Mouse (Mus musculus) layer of hippocampus, adult 2 months (tissue): ENCODE results near the gene Slc44a1. TPM values are rescaled to one million over a fixed set of nuclear protein-coding genes. Genes with fewer than 3 reads are reported as not detected.

Source experiments
- DNase-seq, 2 experiments: peaks; one replicate each; pipeline ENCODE4 v3.0.0; 2022; ENCODE audit warnings: low spot score in 2 of 2
- H3K27ac ChIP-seq: fragments of 200-600 bp; 2 replicates; pipeline ENCODE4 v1.8.1; 2022
- H3K4me3 ChIP-seq: fragments of 200-600 bp; 2 replicates; pipeline ENCODE4 v1.8.1; 2022; ENCODE audit warnings: mild to moderate bottlenecking
- CTCF ChIP-seq: fragments of 200-600 bp; conservative IDR thresholded peaks from 2 replicates; pipeline ENCODE4 v1.8.1; 2022; ENCODE audit warnings: antibody characterized with exemption, mild to moderate bottlenecking, moderate library complexity
- total RNA-seq, 2 experiments: library from RNA; stranded (reverse); gene quantifications; 2 replicates each; pipeline ENCODE4 v1.2.3; 2021

Slc44a1 gene
- total RNA-seq, 2 experiments from 2014 or later, result 75.0 to 78.4 TPM

- DNase-seq, result no peak
- Histone ChIP-seq H3K4me3 (no peak overlapping the region), H3K27ac (peak overlapping the region; percentile 72)
- TF ChIP-seq CTCF, result no peak
Observed at GRCm38 (mm10) chr4:53491269-53491668, 51.1 kb downstream of the Slc44a1 start.

DNA sequence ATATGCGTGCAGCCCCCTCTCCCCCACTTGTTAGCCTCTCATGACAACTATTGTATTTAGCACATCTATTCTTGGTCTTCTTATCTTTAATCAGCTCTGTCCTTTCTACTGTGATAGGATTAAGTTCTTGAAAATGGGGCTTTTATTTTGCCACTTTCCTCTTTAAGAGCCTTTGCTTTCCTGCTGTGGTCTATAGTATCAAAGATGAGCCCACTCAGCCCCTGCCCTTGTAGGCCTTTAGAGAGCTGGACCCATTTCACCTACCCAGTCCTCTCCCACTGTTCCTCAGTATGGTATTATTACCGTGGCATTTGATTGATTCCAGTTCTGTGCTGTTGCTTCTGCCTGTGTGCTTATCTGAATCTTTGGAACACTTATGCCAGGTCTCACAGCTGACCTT is 55.4 kb downstream of the Slc44a1 start:
- no peak for TF ChIP-seq CTCF
- DNase-seq, result no peak
- Histone ChIP-seq H3K27ac (peak overlapping the region; percentile 53), H3K4me3 (no peak overlapping the region)

DNA sequence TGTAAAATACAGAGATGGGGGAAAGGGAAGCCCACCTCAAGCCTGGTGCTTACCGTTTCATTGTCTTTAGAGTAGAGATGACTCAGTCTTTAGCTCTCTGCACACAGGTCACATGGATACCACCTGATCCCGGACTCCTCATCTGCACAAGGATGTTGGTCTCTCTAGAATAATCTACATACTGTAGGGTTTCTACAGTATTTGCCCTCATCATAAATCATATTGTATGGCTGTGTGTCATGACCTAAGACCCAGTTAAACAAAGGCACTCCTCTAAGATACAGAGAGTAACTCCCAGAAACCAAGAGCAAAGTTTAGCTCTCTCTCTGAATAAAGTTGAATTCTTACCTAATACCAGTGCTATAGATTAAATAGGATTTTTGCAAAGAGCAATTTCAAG is 62.6 kb downstream of the Slc44a1 start:
- no peak for TF ChIP-seq CTCF

DNA sequence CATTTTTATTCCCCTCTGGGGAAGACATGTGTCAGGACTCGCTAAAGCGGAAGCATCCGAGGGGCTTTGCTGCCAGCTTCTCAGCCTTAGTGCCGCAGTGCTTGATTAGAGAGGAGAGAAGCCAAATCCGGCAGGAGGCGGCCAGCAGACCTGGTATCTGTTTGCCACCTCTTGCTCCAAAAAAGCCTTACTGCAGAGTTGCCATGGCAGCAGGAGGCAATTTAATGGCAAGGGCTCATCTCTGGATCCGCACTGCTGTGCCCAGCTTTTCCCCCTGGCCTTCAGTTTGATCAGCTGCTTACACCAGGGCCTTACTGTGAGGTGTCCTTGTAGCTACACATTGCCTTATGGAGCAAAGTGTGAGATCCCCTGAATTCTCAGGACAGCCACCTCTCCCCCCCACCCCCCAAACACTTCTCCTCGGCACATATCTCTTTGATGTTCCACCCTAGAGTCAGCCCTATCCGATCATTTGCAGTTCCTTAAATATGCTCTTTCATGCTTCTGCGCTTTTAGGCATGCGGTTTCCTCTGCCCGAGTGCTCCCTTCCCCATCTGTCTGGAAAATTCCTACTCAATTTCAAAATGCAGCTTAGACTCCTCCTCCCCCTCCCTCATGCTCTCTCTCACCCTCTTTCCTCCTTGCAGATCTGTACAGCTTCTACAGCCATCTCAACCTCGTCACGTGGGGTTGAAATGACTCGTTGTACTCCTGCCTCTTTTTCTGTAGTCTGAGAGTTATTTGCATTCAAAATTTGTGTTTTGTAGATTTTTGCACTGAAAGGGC is 72.1 kb downstream of the Slc44a1 start:
- no peak for TF ChIP-seq CTCF
- peak overlapping the region; percentile 95 for H3K27ac ChIP-seq
- peak; percentile 63 to 83 for DNase-seq
- H3K4me3 ChIP-seq, result peak overlapping the region; percentile 1

More for the DNA sequence above, 62.6 kb downstream of the Slc44a1 start:
- no peak overlapping the region for H3K4me3 ChIP-seq
- H3K27ac ChIP-seq, result 0 out of 2 replicates have a peak overlapping the region, but pooled peaks have one; percentile 18
- no peak for DNase-seq

GRCm38 (mm10) chr4:53513276-53514081 is 73.3 kb downstream of the Slc44a1 start:
- no peak for TF ChIP-seq CTCF
- no peak overlapping the region for H3K4me3 ChIP-seq

DNA sequence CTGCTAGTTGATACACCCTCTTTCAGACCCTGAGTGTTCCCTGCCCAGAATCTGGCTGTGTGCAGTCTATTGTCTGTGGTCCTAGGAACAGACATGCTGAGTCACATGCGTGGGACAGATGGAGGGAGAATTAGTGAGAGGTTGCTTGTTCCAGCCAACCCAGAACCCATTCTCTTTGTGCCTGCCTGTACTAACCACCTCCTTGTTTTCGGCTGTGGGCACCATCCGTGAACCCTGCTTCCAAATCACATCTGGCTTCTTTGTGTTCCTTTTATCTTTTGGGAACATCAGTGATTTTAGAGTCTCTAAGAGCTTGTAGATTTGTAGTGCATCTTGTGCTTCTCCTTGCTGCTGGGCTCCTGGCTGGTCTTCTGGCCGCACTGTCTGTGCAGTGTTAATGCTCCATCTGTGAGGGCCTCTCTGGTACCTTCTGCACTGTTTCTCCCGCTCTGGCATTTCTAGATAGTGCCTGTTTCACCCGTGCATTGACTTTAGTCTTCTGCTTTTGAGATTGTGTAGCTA is 75.9 kb downstream of the Slc44a1 start:
- peak overlapping the region; percentile 95 for H3K27ac ChIP-seq
- no peak for TF ChIP-seq CTCF
- DNase-seq, result peak; percentile 78 to 87
- H3K4me3 ChIP-seq, result no peak overlapping the region

More at GRCm38 (mm10) chr4:53513276-53514081, 73.3 kb downstream of the Slc44a1 start:
- DNase-seq, result no peak
- peak overlapping the region; percentile 95 for H3K27ac ChIP-seq

DNA sequence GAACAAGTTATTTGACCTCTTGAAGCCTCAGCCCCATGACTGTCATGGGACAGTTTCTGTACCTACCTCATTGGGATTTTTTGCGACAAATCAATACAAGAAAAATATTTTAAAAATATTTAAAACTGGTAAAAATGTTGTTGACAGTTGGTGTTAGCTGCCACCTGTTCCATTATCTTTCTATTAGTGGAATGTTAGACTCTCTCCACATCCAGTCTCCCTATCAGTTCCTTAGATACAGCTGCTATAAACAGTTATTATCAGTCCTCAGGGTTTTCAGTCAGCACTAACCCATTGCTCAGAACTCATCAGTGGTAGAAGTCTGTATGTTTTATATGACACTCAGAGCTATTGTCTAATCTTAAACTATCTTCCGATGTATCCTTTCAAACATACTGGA is 79.2 kb downstream of the Slc44a1 start:
- TF ChIP-seq CTCF, result no peak
- DNase-seq, result no peak
- Histone ChIP-seq H3K27ac (peak overlapping the region; percentile 95), H3K4me3 (no peak overlapping the region)

DNA sequence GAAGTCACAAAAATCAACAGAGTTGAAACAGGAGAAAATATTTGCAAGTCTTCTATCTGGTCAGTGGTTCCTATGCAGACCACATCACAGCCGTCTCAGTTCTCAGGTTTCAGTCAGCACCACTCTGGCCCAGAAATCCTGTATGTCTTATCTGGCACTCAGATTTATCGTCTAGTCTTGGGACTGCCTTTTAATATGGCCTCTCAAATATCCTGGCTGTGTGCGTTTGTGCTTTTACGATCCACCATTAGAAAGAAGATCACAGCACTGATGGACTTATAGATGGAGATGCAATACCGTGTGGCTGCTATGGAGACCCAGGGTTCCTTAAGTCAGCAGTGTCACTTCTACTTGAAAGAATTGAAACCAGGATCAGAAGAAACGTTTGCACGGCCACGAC is 80.8 kb downstream of the Slc44a1 start:
- Histone ChIP-seq H3K4me3 (no peak overlapping the region), H3K27ac (peak overlapping the region; percentile 29; the same call in 1 of the 2 replicates)
- DNase-seq, result no peak
- TF ChIP-seq CTCF, result no peak

DNA sequence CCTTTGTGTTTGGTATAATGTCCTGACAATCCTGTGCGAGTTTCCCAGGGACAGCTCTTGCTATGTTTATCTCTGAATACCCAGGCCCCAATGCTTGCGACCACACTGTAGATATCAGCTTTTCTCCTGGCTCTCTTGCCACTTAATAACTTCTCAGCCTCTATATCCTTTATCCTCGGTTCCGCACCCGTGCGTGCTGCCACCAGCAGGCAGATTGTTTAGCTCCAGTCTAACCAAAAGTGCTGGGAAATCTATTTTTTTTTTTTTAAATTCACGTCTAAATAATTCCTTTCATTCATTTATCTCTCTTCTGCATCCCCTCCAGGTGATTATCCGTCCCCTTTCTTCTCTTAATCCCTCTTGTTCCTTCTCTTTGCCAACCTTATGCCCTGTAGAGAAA is 82.4 kb downstream of the Slc44a1 start:
- DNase-seq, result no peak
- H3K27ac ChIP-seq, result peak overlapping the region; percentile 66; the same call in 1 of the 2 replicates
- TF ChIP-seq CTCF, result peak; percentile 60
- no peak overlapping the region for H3K4me3 ChIP-seq

GRCm38 (mm10) chr4:53525503-53525902 is 85.3 kb downstream of the Slc44a1 start:
- Histone ChIP-seq H3K27ac (peak overlapping the region; percentile 76), H3K4me3 (no peak overlapping the region)
- no peak for DNase-seq
- no peak for TF ChIP-seq CTCF

DNA sequence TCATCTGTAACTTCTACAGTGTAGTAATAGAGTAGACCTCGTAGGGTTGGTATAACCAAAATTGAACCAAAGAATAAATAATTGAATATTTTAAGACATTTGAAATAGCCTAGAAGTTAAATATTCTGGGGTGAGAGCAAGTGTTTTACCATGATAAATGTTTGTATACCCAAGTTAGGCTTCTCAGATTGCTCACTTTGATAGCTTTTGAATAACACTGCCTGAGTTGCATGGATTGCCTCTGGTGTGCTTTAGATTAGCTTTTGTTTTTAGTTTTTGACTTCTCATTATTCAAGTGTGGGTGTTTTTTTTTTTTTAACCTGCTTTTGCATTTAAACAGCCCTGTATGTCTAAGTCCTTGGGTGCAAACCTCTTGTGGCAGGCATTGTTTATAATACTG is 85.8 kb downstream of the Slc44a1 start:
- Histone ChIP-seq H3K27ac (peak overlapping the region; percentile 76), H3K4me3 (no peak overlapping the region)
- TF ChIP-seq CTCF, result no peak
- no peak for DNase-seq

GRCm38 (mm10) chr4:53526446-53526845 is 86.2 kb downstream of the Slc44a1 start:
- DNase-seq, result no peak
- no peak overlapping the region for H3K4me3 ChIP-seq
- TF ChIP-seq CTCF, result no peak
- peak overlapping the region; percentile 76 for H3K27ac ChIP-seq

- no peak for DNase-seq
- no peak overlapping the region for H3K4me3 ChIP-seq
- H3K27ac ChIP-seq, result peak overlapping the region; percentile 90
- TF ChIP-seq CTCF, result no peak
Observed at GRCm38 (mm10) chr4:53535795-53536194, 95.6 kb downstream of the Slc44a1 start.
